Mouse (Mus musculus): ENCODE results near the gene Add3. TPM values are rescaled to one million over a fixed set of nuclear protein-coding genes. Genes with fewer than 3 reads are reported as not detected.

Gene Add3
- total RNA-seq, 2 experiments from 2014 or later: 45.2 to 48.6 TPM

- DNase-seq: no peak
- intact Hi-C loops (cut with DNase I): no loop called here
Measured at GRCm38 (mm10) chr19:53259541-53259940, 119.3 kb downstream of the Add3 start.

- no peak for DNase-seq
- intact Hi-C loops (cut with DNase I): no loop called here
Measured at GRCm38 (mm10) chr19:53260261-53260660, 120.0 kb downstream of the Add3 start.

GRCm38 (mm10) chr19:53260828-53261227 lies 120.6 kb downstream of the Add3 start:
- intact Hi-C loops (cut with DNase I): no loop called here
- DNase-seq: no peak

GRCm38 (mm10) chr19:53262061-53262460 lies 121.8 kb downstream of the Add3 start:
- intact Hi-C loops (cut with DNase I): no loop called here
- no peak for DNase-seq

GRCm38 (mm10) chr19:53263859-53264733 lies 123.9 kb downstream of the Add3 start:
- no peak for DNase-seq
- intact Hi-C loops (cut with DNase I): no loop called here

- DNase-seq: no peak
- intact Hi-C loops (cut with DNase I): no loop called here
Measured at GRCm38 (mm10) chr19:53264821-53265727, 124.8 kb downstream of the Add3 start.

GRCm38 (mm10) chr19:53267305-53267704 lies 127.1 kb downstream of the Add3 start:
- no peak for DNase-seq
- intact Hi-C loops (cut with DNase I): no loop called here

- intact Hi-C loops (cut with DNase I): no loop called here
- DNase-seq: no peak
Measured at GRCm38 (mm10) chr19:53273055-53273722, 132.9 kb downstream of the Add3 start.

- intact Hi-C loops (cut with DNase I): no loop called here
- DNase-seq: no peak
Measured at GRCm38 (mm10) chr19:53273781-53274428, 133.7 kb downstream of the Add3 start.

GRCm38 (mm10) chr19:53275204-53275603 lies 135.0 kb downstream of the Add3 start:
- intact Hi-C loops (cut with DNase I): loop anchor here (5.0 kb wide), 1 partner anchor 37 kb away; the partner anchor contains the start of gene Mxi1
- no peak for DNase-seq

GRCm38 (mm10) chr19:53276902-53277707 lies 136.9 kb downstream of the Add3 start:
- DNase-seq: no peak
- intact Hi-C loops (cut with DNase I): loop anchor here (5.0 kb wide), 1 partner anchor 35 kb away; the partner anchor contains the start of gene Mxi1

- intact Hi-C loops (cut with DNase I): loop anchor here (5.0 kb wide), 1 partner anchor 34 kb away; the partner anchor contains the start of gene Mxi1
Measured at GRCm38 (mm10) chr19:53278491-53279415, 138.5 kb downstream of the Add3 start.

GRCm38 (mm10) chr19:53280254-53280653 lies 140.0 kb downstream of the Add3 start:
- DNase-seq: no peak
- intact Hi-C loops (cut with DNase I): no loop called here

More at GRCm38 (mm10) chr19:53278491-53279415, 138.5 kb downstream of the Add3 start:
- DNase-seq: peak; percentile 25 to 68

- intact Hi-C loops (cut with DNase I): no loop called here
Measured at GRCm38 (mm10) chr19:53282571-53282970, 142.3 kb downstream of the Add3 start.

GRCm38 (mm10) chr19:53283742-53284141 lies 143.5 kb downstream of the Add3 start:
- no peak for DNase-seq
- intact Hi-C loops (cut with DNase I): no loop called here

More at GRCm38 (mm10) chr19:53282571-53282970, 142.3 kb downstream of the Add3 start:
- no peak for DNase-seq

- DNase-seq: peak; percentile 32 to 55
- intact Hi-C loops (cut with DNase I): no loop called here
Measured at GRCm38 (mm10) chr19:53284268-53285208, 144.3 kb downstream of the Add3 start.

All from heart, postnatal 36 days (tissue).